Mouse (Mus musculus) layer of hippocampus, adult 9-10 months (tissue): ENCODE data around the gene Whrn.
A peak's percentile ranks its signal among the peaks of the same experiment; 100 is the strongest.

Source experiments
- DNase-seq: peaks from one replicate; pipeline ENCODE4 v3.0.0; 2022; ENCODE audit warnings: low spot score

Gene Whrn

GRCm38 (mm10) chr4:63382676-63383369, 113.0 kb downstream of the Whrn start:
- no peak for DNase-seq

GRCm38 (mm10) chr4:63377483-63377882, 118.3 kb downstream of the Whrn start:
- no peak for DNase-seq

- no peak for DNase-seq
Observed at GRCm38 (mm10) chr4:63375367-63375766, 120.4 kb downstream of the Whrn start.

- no peak for DNase-seq
Observed at GRCm38 (mm10) chr4:63374331-63374730, 121.5 kb downstream of the Whrn start.

- DNase-seq, result no peak
Observed at GRCm38 (mm10) chr4:63373404-63373803, 122.4 kb downstream of the Whrn start.

- DNase-seq, result no peak
Observed at GRCm38 (mm10) chr4:63371890-63372289, 123.9 kb downstream of the Whrn start.

GRCm38 (mm10) chr4:63370897-63371296, 124.9 kb downstream of the Whrn start:
- no peak for DNase-seq

GRCm38 (mm10) chr4:63368577-63368976, 127.2 kb downstream of the Whrn start:
- peak; percentile 87 for DNase-seq
